Mouse (Mus musculus): ENCODE data around the gene Nat8f1.

- TF ChIP-seq MEF2A (IDR thresholded peaks at IDR 0.05; ENCODE audit: borderline replicate concordance, low read depth, low read length) (no peak), CTCF (conservative IDR thresholded peaks at IDR 0.05 in 1 of 2, IDR thresholded peaks at IDR 0.05 in 1 of 2; ENCODE audit: low read depth in 2 of 2, low read length in 2 of 2) (no peak), POLR2A (IDR thresholded peaks at IDR 0.05; ENCODE audit: low read depth, low read length) (no peak), E2F4 (IDR thresholded peaks at IDR 0.05; ENCODE audit: insufficient replicate concordance, low read depth, low read length) (no peak), MAX (IDR thresholded peaks at IDR 0.05; ENCODE audit: low read length) (no peak), UBTF (IDR thresholded peaks at IDR 0.05; ENCODE audit: low read depth, low read length) (no peak), PAX5 (IDR thresholded peaks at IDR 0.05; ENCODE audit: low read length) (no peak), MAZ (IDR thresholded peaks at IDR 0.05; ENCODE audit: low read depth, low read length) (no peak), POLR2AphosphoS2 (IDR thresholded peaks at IDR 0.05; ENCODE audit: low read depth, low read length) (no peak), CHD1 (IDR thresholded peaks at IDR 0.05; ENCODE audit: low read depth, low read length) (no peak), EP300 (IDR thresholded peaks at IDR 0.05; ENCODE audit: low read length) (no peak), RCOR1 (conservative IDR thresholded peaks at IDR 0.05; ENCODE audit: low read depth, low read length) (no peak), ZMIZ1 (IDR thresholded peaks at IDR 0.05; ENCODE audit: low read depth, low read length) (no peak), SIN3A (IDR thresholded peaks at IDR 0.05; ENCODE audit: low read length) (no peak)
Observed at GRCm38 (mm10) chr6:85908341-85908740, 7.1 kb downstream of the Nat8f1 start.
